Mouse (Mus musculus) heart, postnatal 4 days (tissue): ENCODE data around the gene Zbtb48. TPM values are rescaled to one million over a fixed set of nuclear protein-coding genes. Genes with fewer than 3 reads are reported as not detected.
A peak's percentile ranks its signal among the peaks of the same experiment; 100 is the strongest.
"Not testable (repeated sequence)": the region's sequence is repeated elsewhere in the genome, so short reads cannot be mapped to it uniquely, and the experiment has no call there.

ENCODE experiments used
- DNase-seq: peaks from one replicate; pipeline ENCODE4 v3.0.0; 2021
- total RNA-seq, 2 experiments: library from RNA; stranded (reverse); gene quantifications; 2 replicates each; pipeline ENCODE4 v1.2.3; 2021

The Zbtb48 gene
- total RNA-seq: 10 to 100 TPM; 10.5 to 11.1 TPM

DNA sequence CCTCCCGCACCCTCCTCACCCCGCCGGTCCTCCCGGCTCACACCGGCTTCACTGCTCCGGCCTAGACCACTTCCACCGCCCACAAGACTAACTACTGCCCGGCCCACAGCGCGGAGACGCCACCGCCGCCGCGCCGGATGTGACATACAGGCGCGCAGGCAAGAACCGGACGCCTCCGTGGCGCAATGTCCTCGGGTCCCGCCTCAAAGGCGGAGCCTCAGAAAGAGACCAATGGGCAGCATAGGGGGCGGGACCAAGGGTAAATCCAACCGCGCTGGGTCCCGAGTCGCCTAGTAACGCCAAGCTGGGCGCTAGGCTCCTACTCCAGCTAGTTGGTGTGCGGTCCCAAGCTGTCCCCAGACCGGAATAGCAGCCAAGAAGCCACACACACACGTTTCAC, at the start of gene Zbtb48:
Gene Zbtb48, minus strand, starts transcription at position 148 of the 400 bp plus-strand sequence.
- peak; percentile 97 for DNase-seq

DNA sequence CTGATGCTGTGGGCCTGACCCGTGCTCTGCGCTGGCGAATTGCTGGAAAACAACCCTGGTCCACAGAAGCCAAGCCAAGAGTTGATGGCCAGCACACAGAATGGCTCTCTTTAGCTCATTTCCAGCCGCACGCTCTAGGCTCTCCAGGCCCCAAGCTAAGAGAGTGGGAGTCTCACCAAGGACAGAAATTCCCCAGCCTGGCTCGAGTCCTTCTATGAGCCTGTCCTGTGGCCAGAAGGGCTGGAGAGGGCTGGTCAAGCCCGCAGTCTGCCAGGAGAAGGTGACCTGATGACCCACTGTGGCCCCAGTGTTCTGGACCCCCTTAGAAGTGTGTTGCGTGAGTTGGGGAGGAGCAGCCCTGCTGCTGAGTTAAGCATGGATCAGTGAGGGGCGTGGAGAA, 49.7 kb upstream of the Zbtb48 start:
- no peak for DNase-seq

DNA sequence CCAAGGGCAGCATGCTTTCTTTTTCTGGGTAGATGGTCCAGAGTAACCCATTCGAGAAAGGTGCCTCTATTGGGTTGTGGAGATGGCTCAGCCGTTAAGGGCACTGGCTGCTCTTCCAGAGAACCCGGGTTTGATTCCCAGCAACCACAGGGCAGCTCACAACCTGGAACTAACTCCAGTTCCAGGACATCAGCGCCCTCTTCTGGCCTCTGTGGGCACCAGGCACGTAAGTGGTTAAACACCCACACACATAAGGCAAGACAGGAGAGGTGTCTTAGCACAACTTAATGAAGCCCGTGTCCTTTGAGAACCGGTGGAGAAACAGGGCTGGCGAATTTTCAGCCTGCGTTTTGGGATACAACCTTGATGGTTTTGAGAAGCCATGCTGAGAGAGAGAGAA, 47.1 kb upstream of the Zbtb48 start:
- no peak for DNase-seq

DNA sequence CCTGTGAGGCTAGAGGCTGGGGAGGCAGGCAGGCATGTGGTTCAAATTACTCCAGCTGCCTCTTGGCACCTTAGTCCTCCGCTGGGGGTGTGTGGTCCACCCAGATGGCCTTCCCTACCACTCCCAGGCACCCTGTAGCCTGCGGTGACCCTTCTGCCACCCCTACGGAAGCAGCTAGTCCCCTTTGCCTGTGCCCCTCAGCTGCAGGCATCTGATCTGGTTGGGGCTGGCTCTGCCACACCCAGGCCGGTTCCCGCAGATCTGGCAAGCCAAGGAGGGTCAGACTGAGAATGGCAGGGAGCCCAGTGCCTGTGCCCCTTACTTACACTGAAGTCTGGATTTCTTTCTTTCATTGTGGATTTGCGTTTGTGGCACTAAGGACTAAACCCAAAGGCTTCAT, 46.2 kb upstream of the Zbtb48 start:
- no peak for DNase-seq

DNA sequence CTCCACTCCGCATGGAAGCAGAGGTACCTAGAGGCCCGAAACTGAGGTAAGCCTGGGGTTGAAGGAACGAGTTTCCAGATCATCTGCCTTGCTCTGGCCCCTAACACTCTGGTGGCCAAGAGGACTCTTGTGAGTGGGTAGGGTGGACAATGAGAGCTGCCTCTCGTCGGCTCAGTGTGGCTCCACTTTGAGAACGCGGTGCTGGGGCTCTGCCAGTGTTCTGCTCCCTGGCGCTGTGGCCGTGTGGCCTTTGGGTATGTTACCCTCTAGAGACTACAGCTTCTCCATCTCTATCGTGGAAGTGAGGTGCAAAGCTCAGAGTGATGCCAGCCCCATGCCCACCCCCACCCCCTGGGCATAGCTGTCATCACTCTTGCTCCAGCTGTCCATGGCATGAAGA, 45.2 kb upstream of the Zbtb48 start:
- DNase-seq: no peak

DNA sequence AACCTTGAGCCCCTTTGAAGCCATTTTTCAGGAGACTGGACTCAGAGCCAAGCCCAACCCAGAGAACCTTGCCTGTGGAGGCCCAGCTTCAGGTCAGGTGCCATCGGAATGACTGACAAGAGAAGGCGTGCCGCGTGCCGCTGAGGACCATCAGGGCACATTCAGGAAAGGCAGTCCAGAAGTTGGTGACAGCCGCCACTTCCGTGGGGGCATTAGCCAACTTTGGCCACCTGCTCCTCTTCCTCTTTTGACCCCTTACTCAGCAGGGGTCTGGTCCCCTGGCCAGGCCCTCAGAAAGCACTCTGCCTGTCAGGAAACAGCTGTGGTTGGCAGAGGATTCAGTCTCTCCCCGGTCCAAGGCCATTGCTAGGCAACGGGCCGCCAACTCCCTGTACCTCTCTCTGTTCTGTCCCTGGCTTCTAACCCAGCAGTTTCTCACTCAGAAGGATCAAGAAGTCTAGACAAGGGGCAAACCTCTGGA, 44.7 kb upstream of the Zbtb48 start, which contains the start of gene Plekhg5:
Gene Plekhg5, plus strand, starts transcription at position 378 of the 481 bp plus-strand sequence.
- peak; percentile 60 for DNase-seq

DNA sequence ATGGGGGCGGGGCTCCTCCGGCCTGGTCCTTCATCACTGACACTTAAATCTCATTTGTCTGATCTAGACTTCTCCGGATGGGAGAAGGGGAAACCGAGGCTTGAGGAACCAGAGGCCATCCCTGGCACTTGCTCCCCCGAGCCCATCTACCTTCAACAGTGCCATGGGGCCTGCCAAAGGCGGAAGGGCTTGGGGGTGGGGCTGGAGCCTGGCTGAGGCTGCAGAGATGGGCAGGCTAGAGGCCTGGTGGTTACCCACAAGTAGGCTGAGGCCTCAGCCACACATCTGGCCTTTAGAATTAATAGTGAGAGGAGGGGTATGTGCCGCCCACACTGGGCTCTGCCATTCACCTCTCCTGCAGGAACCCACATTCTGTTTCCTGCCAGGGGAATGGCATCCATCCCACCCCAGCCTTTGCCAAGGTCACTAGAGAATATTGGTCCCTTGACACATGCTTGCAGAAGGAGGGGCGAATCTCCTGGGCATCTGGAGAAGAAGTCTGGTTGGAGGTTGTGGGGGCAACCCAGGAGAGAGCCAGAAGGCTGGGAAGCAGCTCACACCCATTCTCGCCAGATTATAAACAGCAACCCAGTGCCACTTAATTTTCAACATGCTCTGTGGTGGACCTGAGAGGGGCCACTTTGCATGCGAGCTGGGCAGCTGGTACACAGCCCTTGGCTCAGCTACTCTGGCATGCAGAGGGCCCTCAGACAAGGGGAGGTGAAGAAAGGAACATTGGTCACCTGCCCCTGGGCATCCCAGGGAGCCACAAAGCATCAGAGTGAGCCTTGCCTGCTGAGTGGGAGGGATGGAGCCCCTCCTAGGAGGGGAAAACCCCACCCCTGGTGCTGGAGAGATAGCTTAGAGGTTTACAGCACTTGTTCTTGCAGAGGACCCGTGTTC, 43.3 kb upstream of the Zbtb48 start:
- DNase-seq: no peak

DNA sequence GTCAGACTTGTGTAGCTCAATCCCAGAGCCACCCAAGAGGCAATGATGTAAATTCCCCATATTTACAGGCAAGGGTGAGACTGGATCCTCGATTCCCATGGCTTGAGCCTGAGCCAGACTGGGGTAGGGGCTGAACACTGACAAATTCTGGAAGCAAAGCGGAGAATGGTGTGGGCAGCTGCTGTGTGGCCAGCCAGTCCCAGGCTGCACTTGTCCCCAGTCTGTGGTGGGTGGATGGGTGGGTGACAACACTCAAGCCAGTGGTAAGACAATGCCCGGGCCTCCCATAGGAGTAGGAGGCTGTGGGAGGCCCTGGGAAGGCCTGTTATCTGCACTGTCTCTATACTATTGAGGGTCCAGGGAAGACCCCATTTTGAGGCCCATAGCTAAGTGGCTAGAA, 41.8 kb upstream of the Zbtb48 start:
- no peak for DNase-seq

DNA sequence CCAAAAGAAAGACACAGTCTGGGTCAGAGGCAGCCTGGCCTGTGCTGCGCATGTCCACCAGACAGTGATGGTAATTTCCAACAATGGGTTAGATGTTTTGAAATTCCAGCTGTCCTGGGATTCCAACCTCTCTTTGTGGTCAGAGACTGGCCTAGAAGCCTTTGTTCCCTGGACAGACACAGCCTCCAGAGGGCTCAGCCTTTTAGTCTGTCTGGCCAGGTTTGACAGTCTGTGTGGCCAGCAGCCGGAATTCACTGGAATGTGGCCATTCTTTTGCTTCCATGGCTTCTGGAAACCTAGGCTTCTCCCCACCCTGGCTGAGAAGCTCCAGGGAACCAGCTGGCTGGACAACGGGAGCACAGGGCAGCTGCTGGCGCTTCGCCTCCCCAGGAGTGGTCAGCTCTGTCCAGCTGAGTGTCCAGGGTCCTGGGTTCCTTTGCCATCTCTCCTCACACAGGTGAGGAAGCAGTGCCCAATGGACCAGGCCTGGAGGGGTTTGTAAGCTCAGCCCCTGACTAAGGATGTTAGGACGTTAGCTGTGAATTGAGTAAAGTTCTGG, 40.8 kb upstream of the Zbtb48 start:
- no peak for DNase-seq

DNA sequence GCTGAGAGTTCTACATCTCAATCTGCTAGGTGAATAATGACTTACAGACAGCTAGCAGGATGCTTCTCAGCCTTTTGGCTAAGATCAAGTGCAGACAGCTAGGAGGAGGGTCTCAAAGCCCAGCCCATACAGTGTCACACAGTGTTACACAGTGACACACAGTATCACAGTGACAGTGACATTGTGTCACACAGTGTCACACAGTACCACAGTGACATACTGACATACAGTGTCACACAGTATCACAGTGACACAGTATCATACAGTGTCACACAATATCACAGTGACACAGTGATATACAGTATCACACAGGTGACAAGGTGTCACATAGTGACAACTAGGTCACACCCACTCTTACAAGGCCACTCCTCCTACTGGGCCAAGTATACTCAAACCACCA, 39.8 kb upstream of the Zbtb48 start:
- DNase-seq: no peak

DNA sequence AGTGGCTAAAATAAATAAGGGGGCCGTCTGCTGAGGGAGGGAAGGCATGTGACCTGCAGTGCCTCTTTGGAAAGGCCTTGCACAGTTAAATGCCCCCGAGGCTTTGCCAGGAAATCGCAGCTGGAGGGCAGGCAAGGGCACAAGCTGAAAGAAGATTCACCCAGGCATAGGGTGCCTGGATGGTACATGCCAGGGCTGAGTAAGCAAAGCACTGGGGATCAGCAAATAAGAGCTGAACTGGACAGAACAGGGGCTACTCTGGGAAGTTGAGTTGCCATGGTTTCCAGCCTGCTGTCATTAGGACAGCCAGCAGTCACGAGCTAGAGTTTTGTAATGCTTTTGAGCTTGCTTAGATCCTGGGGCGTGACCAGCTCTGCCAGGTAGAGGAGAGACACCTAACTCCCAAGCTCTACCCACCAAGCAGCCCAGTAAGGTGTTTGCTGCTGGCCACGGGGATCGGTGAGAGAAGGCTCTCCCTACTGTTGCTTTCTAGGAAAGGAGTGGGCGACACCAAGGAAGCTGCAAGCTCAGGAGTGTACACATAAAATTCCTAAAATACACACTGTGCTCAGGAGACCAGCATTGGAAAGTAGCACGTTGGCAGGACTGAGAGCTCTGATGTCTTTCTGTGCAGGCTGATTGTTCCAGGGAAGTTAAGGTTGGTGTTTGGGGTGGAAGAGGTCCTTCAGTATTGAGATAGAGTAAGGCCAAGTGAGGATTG, 35.1 kb upstream of the Zbtb48 start:
- DNase-seq: peak; percentile 65

DNA sequence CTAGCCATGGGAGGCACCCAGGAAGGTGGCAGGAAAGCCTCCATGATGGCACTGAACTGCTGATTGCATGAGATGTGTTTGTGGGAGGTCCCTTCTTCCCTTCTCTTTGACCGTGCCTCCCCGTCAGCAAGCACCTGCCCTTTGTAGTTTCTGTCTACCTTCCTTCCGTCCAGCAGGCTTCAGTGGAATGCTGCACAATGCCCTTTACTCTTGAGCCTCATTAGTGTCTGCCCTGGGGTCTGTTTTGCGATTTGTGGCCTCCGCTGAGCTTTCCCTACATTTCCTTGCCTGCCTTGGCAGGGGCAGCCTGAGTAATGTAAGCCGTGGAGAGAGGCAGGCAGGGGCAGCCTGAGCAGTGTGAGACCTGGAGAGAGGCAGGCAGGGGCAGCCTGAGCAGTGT, 17.1 kb upstream of the Zbtb48 start:
- no peak for DNase-seq

DNA sequence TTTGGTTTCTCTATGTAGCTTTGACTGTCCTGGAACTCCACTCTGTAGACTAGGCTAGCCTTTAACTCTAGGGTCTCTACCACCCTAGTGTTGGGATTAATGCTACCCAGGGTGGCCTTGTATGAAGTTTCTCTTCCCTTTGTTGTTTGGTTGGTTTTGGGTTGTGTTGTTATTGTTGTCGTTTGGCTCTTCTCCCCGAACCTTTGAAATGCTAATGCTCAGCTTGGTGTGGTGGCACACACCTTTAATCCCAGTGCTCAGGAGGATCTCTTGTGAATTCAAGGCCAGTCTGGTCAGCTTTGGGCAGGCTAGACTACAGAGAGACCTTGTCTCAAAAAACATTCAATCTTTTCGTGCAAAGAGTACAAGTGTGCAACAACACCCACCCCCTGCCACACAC, 15.7 kb upstream of the Zbtb48 start:
- DNase-seq: no peak

DNA sequence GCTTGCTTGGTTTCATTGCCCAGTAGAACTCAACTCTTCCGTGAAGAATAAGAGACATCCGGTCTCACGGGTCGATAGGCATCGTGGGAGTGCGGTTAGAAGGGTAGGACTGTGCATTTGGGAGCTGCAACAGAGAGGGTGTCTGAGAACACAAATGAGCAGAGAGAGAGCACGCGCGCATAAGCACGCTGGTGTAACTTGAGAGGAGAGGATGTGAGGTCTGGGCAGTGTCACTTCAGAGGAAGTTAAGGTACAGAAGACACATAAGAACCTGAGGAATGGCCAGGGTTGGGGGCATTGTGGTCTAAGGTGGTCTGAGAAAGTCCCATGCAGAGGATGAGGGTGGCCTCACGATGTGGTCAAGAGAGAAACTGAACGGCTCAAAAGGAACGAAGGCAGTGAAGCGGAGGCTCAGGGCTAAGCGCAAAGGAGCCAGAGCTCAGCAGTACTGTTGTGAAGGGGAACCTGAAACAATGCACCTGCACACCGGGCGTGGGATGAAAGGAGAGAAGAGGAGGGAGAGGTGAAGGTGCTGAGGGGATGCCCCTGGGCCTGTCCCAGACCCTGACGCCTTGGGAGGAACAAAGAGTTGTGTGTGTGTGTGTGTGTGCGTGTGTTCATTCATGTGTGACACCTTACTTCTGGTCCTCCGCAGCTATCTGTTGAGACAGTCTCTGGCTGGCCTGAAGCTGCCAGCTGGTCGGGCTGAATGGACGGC, 14.6 kb upstream of the Zbtb48 start:
- no peak for DNase-seq

DNA sequence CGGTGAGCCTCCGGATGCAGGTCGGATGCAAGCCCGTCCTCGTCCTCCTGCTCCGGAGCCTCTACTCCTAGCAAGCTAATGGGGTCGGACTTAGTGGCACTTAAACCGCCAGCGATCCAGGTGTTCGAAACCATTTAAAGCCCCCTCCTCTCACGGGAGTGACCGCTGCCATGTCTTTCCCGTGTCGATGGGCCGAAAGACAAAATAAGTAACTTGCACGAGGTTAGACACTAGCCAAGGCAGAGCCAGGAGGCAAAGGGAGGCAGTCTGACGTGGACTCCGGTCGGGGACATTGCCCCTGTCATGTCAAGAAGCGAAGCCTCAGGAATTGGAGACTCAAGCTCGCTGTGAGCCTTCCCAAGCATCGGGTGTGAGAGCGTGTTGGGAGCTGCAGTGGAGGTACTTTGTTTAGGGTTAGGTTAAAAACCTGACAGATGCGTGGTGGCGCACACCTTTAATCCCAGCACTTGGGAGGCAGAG, 12.4 kb upstream of the Zbtb48 start:
- no peak for DNase-seq

DNA sequence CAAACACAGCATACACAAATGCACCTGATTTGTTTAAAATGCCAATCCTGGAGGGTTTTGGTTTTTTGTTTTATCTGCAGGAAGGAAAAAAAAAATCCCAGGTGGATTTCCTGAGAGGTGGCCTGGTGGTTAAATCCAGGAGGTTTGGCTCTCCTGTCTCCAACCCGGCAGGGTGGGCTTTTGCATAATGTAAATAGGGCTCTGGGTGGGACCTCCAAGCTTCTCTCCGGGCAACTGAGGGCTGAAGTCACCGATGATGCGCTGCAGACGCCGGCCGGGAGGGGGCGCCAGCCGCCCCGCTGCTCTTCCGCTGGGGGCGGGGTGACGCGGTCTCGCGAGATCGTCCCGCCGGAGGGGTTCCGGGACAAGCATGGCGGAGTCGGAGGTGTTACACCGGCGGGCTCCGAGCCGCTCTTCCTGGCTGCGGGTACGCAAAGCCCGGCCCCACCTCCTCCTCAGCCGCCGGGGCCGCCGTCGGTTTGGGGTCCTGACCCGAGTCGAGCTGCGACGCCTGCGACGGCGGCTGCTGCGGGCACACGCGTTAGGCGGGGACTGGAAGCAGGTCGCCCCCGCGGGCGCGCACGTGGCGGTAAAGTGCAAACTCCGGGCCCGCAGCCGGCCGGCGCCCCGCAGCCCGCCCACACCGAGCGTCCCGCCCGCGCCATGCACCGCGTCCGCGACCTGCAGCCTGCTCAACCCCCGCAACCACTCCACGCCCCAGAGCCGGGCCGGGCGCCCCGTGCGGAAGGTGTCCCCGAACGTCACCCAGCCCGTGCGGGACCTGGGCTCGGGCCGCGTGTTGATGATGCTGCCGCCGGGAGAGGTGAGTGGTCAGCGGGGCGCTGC, 11.7 kb upstream of the Zbtb48 start, which contains the start of gene Nol9:
Gene Nol9, plus strand, starts transcription at position 337 of the 846 bp plus-strand sequence.
- DNase-seq: peak; percentile 96

DNA sequence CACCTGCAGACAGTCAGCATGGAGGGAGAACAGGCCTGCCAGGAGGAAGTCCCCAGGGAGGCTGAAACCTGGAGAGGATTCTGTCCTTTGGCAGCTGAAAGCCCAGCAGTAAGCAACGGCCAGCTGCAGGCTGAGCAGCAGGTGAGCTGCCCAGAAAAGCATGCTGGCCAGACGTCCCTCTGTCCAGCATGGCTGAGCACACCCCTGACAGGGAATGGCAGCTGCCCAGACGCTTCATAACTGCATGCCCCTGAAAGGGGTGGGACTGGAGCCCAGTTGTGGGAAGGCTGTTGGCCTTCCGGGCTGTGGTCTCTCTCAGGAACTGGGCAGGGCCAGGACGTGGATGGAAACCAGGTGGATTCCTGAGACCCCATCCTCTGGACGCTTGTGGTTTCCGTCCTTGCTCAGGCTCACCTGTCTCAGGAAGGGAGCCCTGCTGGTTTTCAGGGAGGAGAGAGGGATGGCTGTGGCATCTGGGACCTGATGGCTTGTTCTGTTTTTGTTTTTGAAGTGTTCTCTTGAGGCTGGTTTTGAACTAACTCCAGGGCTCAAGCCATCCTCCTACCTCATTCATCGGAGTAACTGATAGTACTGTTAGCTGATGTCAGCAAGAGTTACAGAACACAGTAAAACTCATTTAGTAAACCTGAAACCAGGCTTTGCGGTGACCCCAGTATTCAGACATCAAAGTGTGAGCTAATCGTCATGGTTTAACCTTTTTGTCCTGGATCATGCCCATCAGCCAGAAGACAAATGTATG, 10.9 kb upstream of the Zbtb48 start, which contains the start of gene Tas1r1:
Gene Tas1r1, minus strand, starts transcription at position 344 of the 760 bp plus-strand sequence.
- DNase-seq: no peak

DNA sequence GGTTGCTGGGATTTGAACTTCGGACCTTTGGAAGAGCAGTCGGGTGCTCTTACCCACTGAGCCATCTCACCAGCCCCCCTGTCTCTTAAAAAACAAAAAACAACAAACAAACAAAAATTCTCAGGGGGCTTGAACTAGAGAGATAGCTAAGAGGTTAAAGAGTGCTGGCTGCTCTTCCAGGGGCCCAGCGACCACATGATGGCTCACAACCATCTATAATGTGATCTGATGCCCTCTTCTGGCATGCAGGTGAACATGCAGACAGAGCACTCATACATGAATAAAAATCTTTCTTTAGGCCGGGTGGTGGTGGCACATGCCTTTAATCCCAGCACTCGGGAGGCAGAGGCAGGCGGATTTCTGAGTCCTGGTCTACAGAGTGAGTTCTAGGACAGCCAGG, 9.0 kb upstream of the Zbtb48 start:
- not testable (repeated sequence) for DNase-seq

DNA sequence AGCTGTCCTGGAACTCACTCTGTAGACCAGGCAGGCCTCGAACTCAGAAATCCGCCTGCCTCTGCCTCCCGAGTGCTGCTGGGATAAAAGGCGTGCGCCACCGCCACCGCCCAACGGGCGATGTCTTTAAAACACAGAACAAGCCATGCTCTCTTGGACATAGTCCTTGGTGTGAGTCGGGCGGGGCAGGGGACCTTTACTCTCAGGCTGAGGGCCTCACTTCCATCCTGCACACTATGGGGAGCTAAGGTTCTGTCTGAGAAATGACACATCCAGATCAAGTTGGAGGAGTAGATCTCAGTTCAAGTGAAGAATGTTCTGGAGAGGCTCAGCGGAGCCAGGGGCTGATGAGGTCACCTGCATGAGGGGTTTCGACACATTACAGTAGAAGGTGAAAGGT, 5.5 kb upstream of the Zbtb48 start:
- no peak for DNase-seq

DNA sequence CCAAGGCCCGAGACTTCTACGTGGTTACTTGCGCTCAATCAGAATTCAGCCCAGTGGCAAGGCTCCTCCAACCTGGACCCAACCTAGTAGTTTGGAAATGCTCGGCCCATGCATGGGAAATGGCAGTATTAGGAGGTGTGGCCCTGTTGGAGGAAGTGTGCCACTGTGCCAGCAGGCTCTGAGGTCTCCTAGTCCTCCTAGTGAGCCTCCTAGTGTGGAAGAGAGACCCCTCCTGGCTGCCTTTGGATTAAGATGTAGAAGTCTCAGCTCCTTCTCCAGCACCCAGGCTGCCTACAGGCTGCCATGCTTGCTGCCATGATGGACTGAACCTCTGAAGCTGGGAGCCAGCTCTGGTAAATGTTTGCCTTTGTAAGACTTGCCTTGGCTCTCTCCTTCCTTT, 2.5 kb upstream of the Zbtb48 start:
- no peak for DNase-seq
